In the genomic region with DNA sequence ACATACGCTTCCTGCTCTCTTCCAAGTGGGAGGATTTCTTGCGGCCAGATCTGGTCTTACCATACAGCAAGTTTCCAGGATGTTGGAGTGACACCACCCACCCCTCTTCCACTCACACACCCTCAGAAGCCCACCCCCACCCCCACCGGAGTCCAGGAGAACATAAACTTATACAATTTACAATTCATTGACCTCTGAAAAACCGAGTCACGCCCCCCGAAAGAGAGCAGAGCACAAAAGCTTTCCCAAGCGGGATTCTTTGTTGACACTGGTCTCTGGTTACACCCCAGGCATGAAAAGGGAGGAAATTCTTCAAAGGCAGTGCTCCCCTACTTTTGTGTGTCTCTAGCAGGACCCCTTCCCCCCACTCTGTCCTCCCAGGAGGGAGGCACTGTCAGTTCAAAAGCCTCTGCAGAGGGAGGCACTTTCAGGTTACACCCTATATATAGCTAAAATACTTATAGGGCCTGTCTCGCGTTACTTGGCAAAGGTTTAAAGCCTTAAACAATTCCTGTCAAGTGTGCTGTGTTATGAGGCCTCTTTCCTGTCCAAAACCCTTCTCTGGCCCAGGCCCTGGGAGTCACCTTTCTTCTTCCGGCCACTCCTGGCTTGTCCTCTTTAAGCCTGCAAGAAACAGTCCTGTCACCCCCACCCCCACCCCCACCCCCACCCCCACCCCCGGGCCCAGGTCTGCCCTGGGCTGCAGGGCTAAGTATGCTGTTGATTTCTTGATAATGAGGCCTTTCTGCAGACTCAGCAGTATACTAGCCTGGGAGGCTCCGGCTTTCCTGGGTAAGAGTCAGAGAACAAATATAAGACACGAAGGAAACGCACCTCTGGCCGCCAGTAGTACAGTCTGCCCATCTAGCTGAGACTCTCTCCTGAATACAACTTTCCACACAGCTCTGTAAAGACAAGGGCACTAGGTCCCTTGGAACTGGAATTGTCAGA, we compare ENCODE assay signal across 8 mouse cellular contexts.
DNase-seq lines count a peak whose midpoint lies in the region; ATAC-seq lines count a peak whose summit lies in the region.
"Had no signal": no experiment of that assay in that cellular context is flagged by ENCODE, and none has a peak within 500 bp of the region (broad histone marks: within the 10 kb centered on the region; RNA-seq: fewer than 3 reads in every experiment).

No protein-coding gene starts in this region.

- H3K9ac ChIP-seq in forebrain, embryonic 15.5 days (replicated peaks): no peak overlapping the region
- H3K9ac ChIP-seq in midbrain, embryonic 16.5 days (ENCODE audit: low read depth, low read length): no peak overlapping the region

- DNase-seq in embryo, embryonic 11 days: peak; percentile 78
- peak; percentile 23 to 27 for DNase-seq in kidney, postnatal 36 days
- DNase-seq in cerebellum, adult 18-20 months: no peak
- no peak for DNase-seq in right cerebral cortex, postnatal 10 days (ENCODE audit: low spot score in 2 of 2)
- DNase-seq in right cerebral cortex, adult 18-20 months: no peak

- 9% methylated on average over 15 of the region's 15 CpGs for WGBS in forebrain, embryonic 15.5 days
- WGBS in midbrain, embryonic 16.5 days: 12% methylated on average over 15 of the region's 15 CpGs

- H3K9me3 ChIP-seq in forebrain, embryonic 15.5 days: no peaks in the 10 kb centered on the region
- H3K9me3 ChIP-seq in midbrain, embryonic 16.5 days (replicated peaks; ENCODE audit: control insufficient read depth, low read length, poor library complexity, severe bottlenecking): no peaks in the 10 kb centered on the region

- no peaks in the 10 kb centered on the region for H3K27me3 ChIP-seq in forebrain, embryonic 15.5 days
- H3K27me3 ChIP-seq in midbrain, embryonic 16.5 days (ENCODE audit: control insufficient read depth, insufficient read depth, low read depth, low read length): no peaks in the 10 kb centered on the region

- H3K4me3 ChIP-seq in forebrain, embryonic 15.5 days: no peak overlapping the region
- H3K4me3 ChIP-seq in midbrain, embryonic 16.5 days (ENCODE audit: low read depth, low read length): no peak overlapping the region

- H3K4me1 ChIP-seq in forebrain, embryonic 15.5 days: peaks cover 21% of the 10 kb centered on the region
- H3K4me1 ChIP-seq in midbrain, embryonic 16.5 days (ENCODE audit: control insufficient read depth, insufficient read depth, low read length): peaks cover 19% of the 10 kb centered on the region

- peak; percentile 43; the same call in 1 of the 2 replicates for ATAC-seq in forebrain, embryonic 15.5 days (replicated peaks)
- peak; percentile 48; the same call in 1 of the 2 replicates for ATAC-seq in midbrain, embryonic 16.5 days

- no peaks in the 10 kb centered on the region for H3K36me3 ChIP-seq in forebrain, embryonic 15.5 days
- no peaks in the 10 kb centered on the region for H3K36me3 ChIP-seq in midbrain, embryonic 16.5 days (ENCODE audit: control insufficient read depth, insufficient read depth, low read length)

- no peak overlapping the region for H3K4me2 ChIP-seq in forebrain, embryonic 15.5 days (replicated peaks)
- no peak overlapping the region for H3K4me2 ChIP-seq in midbrain, embryonic 16.5 days (ENCODE audit: low read length)

- H3K27ac ChIP-seq in forebrain, embryonic 15.5 days (replicated peaks): no peak overlapping the region
- no peak overlapping the region for H3K27ac ChIP-seq in midbrain, embryonic 16.5 days (ENCODE audit: low read length)
- H3K27ac ChIP-seq: macrophage had no signal

Comparison
In these comparisons a context has a peak if more than half of its experiments do, and no peak if none do; other contexts are left out.
1. DNase-seq: peak in embryo, embryonic 11 days (single experiment) and kidney, postnatal 36 days (2 of 2); none in cerebellum, adult 18-20 months (0 of 2), right cerebral cortex, postnatal 10 days (0 of 2) and right cerebral cortex, adult 18-20 months (single experiment).